Mouse (Mus musculus): Measurements from ENCODE around the gene Enox2. TPM values are rescaled to one million over a fixed set of nuclear protein-coding genes. Genes with fewer than 3 reads are reported as not detected.

Gene Enox2
- polyA plus RNA-seq, 1 experiment from 2014 or later = 9.6 TPM

DNA sequence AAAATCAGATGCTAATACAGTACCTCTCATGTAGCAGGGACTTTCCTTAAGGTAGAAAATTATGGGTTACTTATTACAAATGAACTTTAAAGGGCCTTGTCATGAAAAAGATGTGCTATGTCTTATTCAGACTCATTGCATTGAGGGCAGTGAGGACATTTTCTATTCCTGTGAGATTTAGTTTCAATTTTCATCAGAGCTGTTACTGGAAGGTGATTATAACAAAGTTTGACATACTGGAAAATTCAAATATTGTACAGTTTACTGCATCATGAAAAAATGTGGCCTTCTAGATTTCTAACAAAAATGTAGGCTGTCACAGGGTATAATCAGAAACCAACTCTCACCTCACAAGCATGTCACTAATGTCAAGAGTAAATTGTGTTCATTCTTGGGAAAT, 242.9 kb downstream of the Enox2 start:
- Histone ChIP-seq H3K4me2 (replicated peaks) (no peak overlapping the region), H3K4me1 (replicated peaks; ENCODE audit: control insufficient read depth, insufficient read depth, low read length) (no peaks in the 10 kb centered on the region), H3K9ac (no peak overlapping the region), H3K27ac (no peak overlapping the region), H3K9me3 (ENCODE audit: control insufficient read depth, low read length) (no peaks in the 10 kb centered on the region), H3K36me3 (replicated peaks; ENCODE audit: control insufficient read depth, insufficient read depth) (no peaks in the 10 kb centered on the region), H3K4me3 (replicated peaks; ENCODE audit: low read length) (no peak overlapping the region), H3K27me3 (ENCODE audit: control insufficient read depth, insufficient read depth, low read length) (no peaks in the 10 kb centered on the region)
- DNase-seq (ENCODE audit: low spot score) (no peak), ATAC-seq (ENCODE audit: low FRiP score) (no peak)

DNA sequence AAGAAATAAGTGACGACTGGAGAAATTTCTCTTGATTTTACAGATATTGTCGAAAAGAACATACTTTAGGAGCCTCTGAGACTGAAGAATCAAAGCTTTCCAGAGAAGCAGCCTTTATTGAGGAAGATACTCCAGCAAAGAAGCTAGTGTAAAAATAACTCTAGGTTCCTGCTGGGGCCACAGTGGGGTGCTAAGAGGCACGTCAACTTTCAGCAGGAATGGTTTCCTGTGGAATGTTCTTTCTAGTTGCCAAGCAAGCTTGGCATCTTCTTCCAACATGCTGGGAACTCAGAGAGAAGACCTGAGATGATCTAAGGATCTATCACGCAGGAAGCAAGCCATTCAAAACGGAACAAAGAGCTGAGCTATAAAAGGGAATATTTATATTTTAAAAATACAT, 278.3 kb downstream of the Enox2 start:
- H3K27ac ChIP-seq = no peak overlapping the region
- DNase-seq (ENCODE audit: low spot score) (no peak), ATAC-seq (ENCODE audit: low FRiP score) (no peak)
- no peaks in the 10 kb centered on the region for H3K27me3 ChIP-seq (ENCODE audit: control insufficient read depth, insufficient read depth, low read length)
- no peak overlapping the region for H3K4me2 ChIP-seq (replicated peaks)
- H3K36me3 ChIP-seq (replicated peaks; ENCODE audit: control insufficient read depth, insufficient read depth) = no peaks in the 10 kb centered on the region
- WGBS = 67% methylated on average over 5 of the region's 5 CpGs
- no peaks in the 10 kb centered on the region for H3K9me3 ChIP-seq (ENCODE audit: control insufficient read depth, low read length)
- H3K9ac ChIP-seq = no peak overlapping the region
- no peaks in the 10 kb centered on the region for H3K4me1 ChIP-seq (replicated peaks; ENCODE audit: control insufficient read depth, insufficient read depth, low read length)
- H3K4me3 ChIP-seq (replicated peaks; ENCODE audit: low read length) = no peak overlapping the region

DNA sequence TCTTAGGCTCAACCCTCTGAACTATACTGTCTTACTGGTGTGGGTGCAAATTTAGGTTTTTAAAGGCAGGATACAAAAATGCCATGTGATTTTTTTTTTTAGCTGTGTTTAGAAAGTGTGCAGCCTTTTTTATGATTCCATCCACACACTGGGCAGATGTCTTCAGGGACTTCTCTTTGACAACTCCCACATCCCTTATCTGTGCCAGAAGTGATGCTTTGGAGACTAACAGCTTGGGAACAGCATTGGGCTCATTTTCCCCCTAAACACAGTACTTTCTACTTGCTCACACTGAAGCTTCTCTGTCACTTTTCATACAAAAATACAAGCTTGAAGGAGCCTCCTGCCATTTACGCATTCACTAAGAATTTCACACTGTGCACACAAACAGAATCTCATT, 282.4 kb downstream of the Enox2 start:
- Histone ChIP-seq H3K27me3 (ENCODE audit: control insufficient read depth, insufficient read depth, low read length) (no peaks in the 10 kb centered on the region), H3K4me3 (replicated peaks; ENCODE audit: low read length) (no peak overlapping the region), H3K4me2 (replicated peaks) (no peak overlapping the region), H3K4me1 (replicated peaks; ENCODE audit: control insufficient read depth, insufficient read depth, low read length) (no peaks in the 10 kb centered on the region), H3K9me3 (ENCODE audit: control insufficient read depth, low read length) (no peaks in the 10 kb centered on the region), H3K9ac (no peak overlapping the region), H3K36me3 (replicated peaks; ENCODE audit: control insufficient read depth, insufficient read depth) (no peaks in the 10 kb centered on the region), H3K27ac (no peak overlapping the region)
- 85% methylated on average over 1 of the region's 1 CpGs for WGBS
- ATAC-seq (ENCODE audit: low FRiP score) (no peak), DNase-seq (ENCODE audit: low spot score) (no peak)

DNA sequence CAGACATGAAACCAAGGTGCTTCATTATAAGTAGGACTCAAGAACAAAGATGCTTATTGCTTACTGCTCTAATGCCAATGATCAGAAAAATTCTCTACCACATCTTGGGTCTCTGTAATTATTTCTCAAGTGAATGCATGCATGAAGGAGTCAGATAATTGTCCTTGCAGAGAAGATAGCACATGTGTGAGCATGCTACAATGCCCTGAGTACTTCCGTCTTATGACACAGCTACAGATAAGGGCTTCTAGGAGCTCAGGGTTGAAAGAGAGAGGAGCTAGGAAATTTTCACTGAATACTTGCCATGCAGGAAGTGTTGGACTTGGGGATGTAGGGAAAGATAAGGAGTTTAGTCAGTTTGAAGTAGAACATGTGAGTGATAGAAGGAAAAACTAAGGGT, 285.2 kb downstream of the Enox2 start:
- 86% methylated on average over 1 of the region's 1 CpGs for WGBS
- no peak overlapping the region for H3K9ac ChIP-seq
- no peaks in the 10 kb centered on the region for H3K4me1 ChIP-seq (replicated peaks; ENCODE audit: control insufficient read depth, insufficient read depth, low read length)
- no peaks in the 10 kb centered on the region for H3K36me3 ChIP-seq (replicated peaks; ENCODE audit: control insufficient read depth, insufficient read depth)
- H3K27me3 ChIP-seq (ENCODE audit: control insufficient read depth, insufficient read depth, low read length) = no peaks in the 10 kb centered on the region
- ATAC-seq (ENCODE audit: low FRiP score) = no peak
- H3K27ac ChIP-seq = no peak overlapping the region
- no peak overlapping the region for H3K4me2 ChIP-seq (replicated peaks)
- DNase-seq (ENCODE audit: low spot score) = no peak
- H3K4me3 ChIP-seq (replicated peaks; ENCODE audit: low read length) = no peak overlapping the region
- no peaks in the 10 kb centered on the region for H3K9me3 ChIP-seq (ENCODE audit: control insufficient read depth, low read length)

DNA sequence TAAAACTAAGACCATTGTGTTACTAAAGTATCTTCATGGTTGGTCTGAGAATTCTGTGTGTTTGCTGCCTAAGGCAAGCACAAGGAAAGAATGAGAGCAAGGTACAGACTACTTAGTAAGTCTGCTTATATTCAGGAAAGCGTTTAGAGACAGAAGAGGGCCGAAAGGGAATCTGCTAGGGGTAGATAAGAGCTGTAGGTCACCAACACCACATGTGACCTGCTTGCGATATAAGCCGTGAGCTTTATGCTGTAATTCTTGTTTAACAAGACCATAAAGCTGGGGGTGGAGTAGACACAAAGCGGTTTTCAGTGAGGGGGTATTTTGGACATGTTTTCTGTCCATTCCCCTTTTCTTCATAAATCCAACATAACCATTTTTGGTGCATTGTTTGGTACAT, 302.4 kb downstream of the Enox2 start:
- Histone ChIP-seq H3K4me2 (replicated peaks) (no peak overlapping the region), H3K9me3 (ENCODE audit: control insufficient read depth, low read length) (0 out of 2 replicates have a peak, but pooled peaks cover 5% of the 10 kb centered on the region), H3K27me3 (ENCODE audit: control insufficient read depth, insufficient read depth, low read length) (no peaks in the 10 kb centered on the region), H3K27ac (no peak overlapping the region), H3K9ac (no peak overlapping the region), H3K36me3 (replicated peaks; ENCODE audit: control insufficient read depth, insufficient read depth) (no peaks in the 10 kb centered on the region), H3K4me1 (replicated peaks; ENCODE audit: control insufficient read depth, insufficient read depth, low read length) (no peaks in the 10 kb centered on the region), H3K4me3 (replicated peaks; ENCODE audit: low read length) (no peak overlapping the region)
- 82% methylated on average over 5 of the region's 5 CpGs for WGBS
- DNase-seq (ENCODE audit: low spot score) (no peak), ATAC-seq (ENCODE audit: low FRiP score) (no peak)

DNA sequence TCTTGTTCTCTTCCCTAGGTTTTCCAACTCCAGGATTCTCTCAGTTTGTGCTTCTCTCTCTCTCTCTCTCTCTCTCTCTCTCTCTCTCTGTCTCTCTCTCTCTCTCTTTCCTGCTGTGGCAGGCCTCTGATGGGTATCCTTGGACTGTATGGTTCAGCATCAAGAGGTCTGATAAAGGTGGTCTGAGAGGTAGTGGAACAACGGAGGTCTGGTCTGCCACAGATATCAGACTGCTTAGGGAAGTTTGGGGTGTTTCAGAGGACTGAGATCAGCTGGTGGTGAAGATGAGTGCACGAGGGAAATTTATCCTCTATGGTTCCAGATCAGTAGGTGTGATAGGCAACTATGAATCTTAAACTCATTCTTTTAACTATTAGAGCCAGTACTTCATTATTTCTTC, 303.6 kb downstream of the Enox2 start:
- no peaks in the 10 kb centered on the region for H3K36me3 ChIP-seq (replicated peaks; ENCODE audit: control insufficient read depth, insufficient read depth)
- ATAC-seq (ENCODE audit: low FRiP score) = no peak
- H3K4me3 ChIP-seq (replicated peaks; ENCODE audit: low read length) = no peak overlapping the region
- WGBS = 78% methylated on average over 2 of the region's 2 CpGs
- no peaks in the 10 kb centered on the region for H3K27me3 ChIP-seq (ENCODE audit: control insufficient read depth, insufficient read depth, low read length)
- H3K4me1 ChIP-seq (replicated peaks; ENCODE audit: control insufficient read depth, insufficient read depth, low read length) = no peaks in the 10 kb centered on the region
- no peak for DNase-seq (ENCODE audit: low spot score)
- 0 out of 2 replicates have a peak, but pooled peaks cover 5% of the 10 kb centered on the region for H3K9me3 ChIP-seq (ENCODE audit: control insufficient read depth, low read length)
- H3K9ac ChIP-seq = no peak overlapping the region
- H3K4me2 ChIP-seq (replicated peaks) = no peak overlapping the region
- H3K27ac ChIP-seq = no peak overlapping the region

Other genes with a start within 250 kb of the Enox2 start
- 11.5 and 13.9 TPM in 2 replicates for gene Arhgap36, start 175.7 kb upstream of the Enox2 start, polyA plus RNA-seq (2014; fragmentation: Nextera tagmentation; extraction: Ambion mirVana)